Mouse (Mus musculus): ENCODE measurements around the gene Hivep3. TPM values are rescaled to one million over a fixed set of nuclear protein-coding genes. Genes with fewer than 3 reads are reported as not detected.

Hivep3 gene
- polyA plus RNA-seq, 2 experiments: 3.8 to 5.1 TPM

GRCm38 (mm10) chr4:120074061-120074460, 340.5 kb downstream of the Hivep3 start:
- Histone ChIP-seq H3K9ac (ENCODE audit: low read depth, low read length, severe bottlenecking) (no peak overlapping the region), H3K27ac (replicated peaks; ENCODE audit: low read depth, low read length) (no peak overlapping the region), H3K4me1 (ENCODE audit: control insufficient read depth, insufficient read depth, low read length) (peaks cover 4% of the 10 kb centered on the region; the same call in 1 of the 2 replicates), H3K27me3 (ENCODE audit: control insufficient read depth, insufficient read depth, low read length) (no peaks in the 10 kb centered on the region), H3K9me3 (ENCODE audit: control insufficient read depth, low read length) (no peaks in the 10 kb centered on the region), H3K4me3 (replicated peaks; ENCODE audit: low read length) (no peak overlapping the region), H3K4me2 (replicated peaks; ENCODE audit: low read depth, low read length, severe bottlenecking) (no peak overlapping the region), H3K36me3 (ENCODE audit: control insufficient read depth, insufficient read depth, low read length) (no peaks in the 10 kb centered on the region)
- DNase-seq (ENCODE audit: low spot score) (no peak), ATAC-seq (ENCODE audit: low FRiP score, low read depth) (no peak)
- 57% methylated on average over 5 of the region's 5 CpGs for WGBS
- no peak for TF ChIP-seq POLR2A (IDR thresholded peaks at IDR 0.05; ENCODE audit: borderline replicate concordance, extremely low read depth, insufficient read depth, insufficient read length)

- Histone ChIP-seq H3K27ac (replicated peaks; ENCODE audit: low read depth, low read length) (no peak overlapping the region), H3K36me3 (ENCODE audit: control insufficient read depth, insufficient read depth, low read length) (no peaks in the 10 kb centered on the region), H3K27me3 (ENCODE audit: control insufficient read depth, insufficient read depth, low read length) (no peaks in the 10 kb centered on the region), H3K9ac (ENCODE audit: low read depth, low read length, severe bottlenecking) (no peak overlapping the region), H3K4me3 (replicated peaks; ENCODE audit: low read length) (no peak overlapping the region), H3K4me2 (replicated peaks; ENCODE audit: low read depth, low read length, severe bottlenecking) (no peak overlapping the region), H3K9me3 (ENCODE audit: control insufficient read depth, low read length) (no peaks in the 10 kb centered on the region), H3K4me1 (ENCODE audit: control insufficient read depth, insufficient read depth, low read length) (peaks cover 4% of the 10 kb centered on the region; the same call in 1 of the 2 replicates)
- ATAC-seq (ENCODE audit: low FRiP score, low read depth) (no peak), DNase-seq (ENCODE audit: low spot score) (no peak)
- no peak for TF ChIP-seq POLR2A (IDR thresholded peaks at IDR 0.05; ENCODE audit: borderline replicate concordance, extremely low read depth, insufficient read depth, insufficient read length)
- WGBS: 87% methylated on average over 8 of the region's 8 CpGs
These were observed 343.7 kb downstream of the Hivep3 start for GRCm38 (mm10) chr4:120077322-120077721.

GRCm38 (mm10) chr4:120082527-120082926, 348.9 kb downstream of the Hivep3 start:
- Histone ChIP-seq H3K27me3 (ENCODE audit: control insufficient read depth, insufficient read depth, low read length) (no peaks in the 10 kb centered on the region), H3K4me1 (ENCODE audit: control insufficient read depth, insufficient read depth, low read length) (no peaks in the 10 kb centered on the region), H3K4me2 (replicated peaks; ENCODE audit: low read depth, low read length, severe bottlenecking) (no peak overlapping the region), H3K9me3 (ENCODE audit: control insufficient read depth, low read length) (no peaks in the 10 kb centered on the region), H3K9ac (ENCODE audit: low read depth, low read length, severe bottlenecking) (no peak overlapping the region), H3K4me3 (replicated peaks; ENCODE audit: low read length) (no peak overlapping the region), H3K36me3 (ENCODE audit: control insufficient read depth, insufficient read depth, low read length) (no peaks in the 10 kb centered on the region), H3K27ac (replicated peaks; ENCODE audit: low read depth, low read length) (no peak overlapping the region)
- ATAC-seq (ENCODE audit: low FRiP score, low read depth) (no peak), DNase-seq (ENCODE audit: low spot score) (no peak)
- TF ChIP-seq POLR2A (IDR thresholded peaks at IDR 0.05; ENCODE audit: borderline replicate concordance, extremely low read depth, insufficient read depth, insufficient read length): no peak
- 84% methylated on average over 5 of the region's 5 CpGs for WGBS

GRCm38 (mm10) chr4:120083700-120084099, 350.1 kb downstream of the Hivep3 start:
- WGBS: 71% methylated on average over 3 of the region's 3 CpGs

GRCm38 (mm10) chr4:120089536-120089935, 356.0 kb downstream of the Hivep3 start:
- no peak overlapping the region for H3K27ac ChIP-seq (replicated peaks; ENCODE audit: low read depth, low read length)
- H3K4me3 ChIP-seq (replicated peaks; ENCODE audit: low read length): no peak overlapping the region
- H3K9ac ChIP-seq (ENCODE audit: low read depth, low read length, severe bottlenecking): no peak overlapping the region
- no peak overlapping the region for H3K4me2 ChIP-seq (replicated peaks; ENCODE audit: low read depth, low read length, severe bottlenecking)
- H3K9me3 ChIP-seq (ENCODE audit: control insufficient read depth, low read length): no peaks in the 10 kb centered on the region
- DNase-seq (ENCODE audit: low spot score) (no peak), ATAC-seq (ENCODE audit: low FRiP score, low read depth) (no peak)
- 81% methylated on average over 8 of the region's 8 CpGs for WGBS
- H3K27me3 ChIP-seq (ENCODE audit: control insufficient read depth, insufficient read depth, low read length): no peaks in the 10 kb centered on the region
- TF ChIP-seq POLR2A (IDR thresholded peaks at IDR 0.05; ENCODE audit: borderline replicate concordance, extremely low read depth, insufficient read depth, insufficient read length): no peak
- no peaks in the 10 kb centered on the region for H3K36me3 ChIP-seq (ENCODE audit: control insufficient read depth, insufficient read depth, low read length)
- H3K4me1 ChIP-seq (ENCODE audit: control insufficient read depth, insufficient read depth, low read length): no peaks in the 10 kb centered on the region

More at GRCm38 (mm10) chr4:120083700-120084099, 350.1 kb downstream of the Hivep3 start:
- Histone ChIP-seq H3K4me2 (replicated peaks; ENCODE audit: low read depth, low read length, severe bottlenecking) (no peak overlapping the region), H3K36me3 (ENCODE audit: control insufficient read depth, insufficient read depth, low read length) (no peaks in the 10 kb centered on the region), H3K4me3 (replicated peaks; ENCODE audit: low read length) (no peak overlapping the region), H3K27me3 (ENCODE audit: control insufficient read depth, insufficient read depth, low read length) (no peaks in the 10 kb centered on the region), H3K9me3 (ENCODE audit: control insufficient read depth, low read length) (no peaks in the 10 kb centered on the region), H3K27ac (replicated peaks; ENCODE audit: low read depth, low read length) (no peak overlapping the region), H3K9ac (ENCODE audit: low read depth, low read length, severe bottlenecking) (no peak overlapping the region), H3K4me1 (ENCODE audit: control insufficient read depth, insufficient read depth, low read length) (no peaks in the 10 kb centered on the region)
- no peak for TF ChIP-seq POLR2A (IDR thresholded peaks at IDR 0.05; ENCODE audit: borderline replicate concordance, extremely low read depth, insufficient read depth, insufficient read length)
- DNase-seq (ENCODE audit: low spot score) (peak; percentile 56), ATAC-seq (ENCODE audit: low FRiP score, low read depth) (no peak)
